Mouse (Mus musculus) MEL (cell line): ENCODE measurements around the gene Mipol1. TPM values are rescaled to one million over a fixed set of nuclear protein-coding genes. Genes with fewer than 3 reads are reported as not detected.

Source experiments
- DNase-seq: peaks from one replicate; pipeline ENCODE4 v3.0.0; 2011; ENCODE audit warnings: low read depth, low spot score
- H3K27ac ChIP-seq: 2 replicates; pipeline ENCODE4 v1.5.1; 2012; ENCODE audit warnings: low read depth, mild to moderate bottlenecking, control low read depth, low read length, moderate library complexity; ENCODE audit not compliant: control insufficient read depth
- H3K27me3 ChIP-seq, 2 experiments: fragments of 150-350 bp in 1 of 2; sonication (generic) in 1 of 2; 2 replicates each; pipeline ENCODE4 v1.6.1; 2012; ENCODE audit warnings: low read length in 2 of 2, mild to moderate bottlenecking in 2 of 2, improper control_type of control experiment in 1 of 2, moderate library complexity in 1 of 2; ENCODE audit not compliant: insufficient read depth in 2 of 2, control insufficient read depth in 1 of 2
- H3K36me3 ChIP-seq, 2 experiments: 2 replicates each; pipeline ENCODE4 v1.6.1; 2012 to 2014; ENCODE audit warnings: low read length in 2 of 2, improper control_type of control experiment in 1 of 2, inconsistent platforms in 1 of 2, mild to moderate bottlenecking in 1 of 2; ENCODE audit not compliant: insufficient read depth in 2 of 2, control insufficient read depth in 1 of 2
- H3K4me1 ChIP-seq, 2 experiments: fragments of 150-350 bp in 1 of 2; sonication (generic) in 1 of 2; 2 replicates each; pipeline ENCODE4 v1.6.1; 2012; ENCODE audit warnings: low read length in 2 of 2, improper control_type of control experiment in 1 of 2, mild to moderate bottlenecking in 1 of 2; ENCODE audit not compliant: insufficient read depth in 2 of 2, control insufficient read depth in 1 of 2
- H3K4me3 ChIP-seq, 2 experiments: fragments of 150-350 bp in 1 of 2; sonication (generic) in 1 of 2; 2 replicates each; pipeline ENCODE4 v1.5.1; 2012; ENCODE audit warnings: low read depth in 2 of 2, low read length in 2 of 2, mild to moderate bottlenecking in 2 of 2, moderate library complexity in 2 of 2, control low read depth in 1 of 2, improper control_type of control experiment in 1 of 2; ENCODE audit not compliant: control insufficient read depth in 1 of 2, insufficient read depth in 1 of 2
- H3K79me2 ChIP-seq: 2 replicates; pipeline ENCODE4 v1.6.1; 2012; ENCODE audit warnings: mild to moderate bottlenecking, low read length, moderate library complexity; ENCODE audit not compliant: control insufficient read depth, poor library complexity, insufficient read depth
- H3K9ac ChIP-seq: 2 replicates; pipeline ENCODE4 v1.6.1; 2012; ENCODE audit warnings: low read depth, mild to moderate bottlenecking, control low read depth, low read length, moderate library complexity; ENCODE audit not compliant: control insufficient read depth, poor library complexity, severe bottlenecking
- H3K9me3 ChIP-seq: fragments of 150-350 bp; sonication (generic); replicated peaks from 2 replicates; pipeline ENCODE4 v1.6.1; 2012; ENCODE audit warnings: mild to moderate bottlenecking, low read length, improper control_type of control experiment, moderate library complexity; ENCODE audit not compliant: insufficient read depth
- CHD1 ChIP-seq: IDR thresholded peaks from 2 replicates; pipeline ENCODE4 v1.6.1; 2012; ENCODE audit warnings: low read depth, mild to moderate bottlenecking, inconsistent platforms, low read length, improper control_type of control experiment
- CTCF ChIP-seq, 3 experiments: IDR thresholded peaks in 2 of 3; conservative IDR thresholded peaks in 1 of 3; 2 replicates each; pipeline ENCODE4 v1.5.1; 2011 to 2012; ENCODE audit warnings: low read length in 3 of 3, low read depth in 2 of 3, mild to moderate bottlenecking in 2 of 3, improper control_type of control experiment in 1 of 3, inconsistent platforms in 1 of 3, mixed read lengths in 1 of 3, moderate library complexity in 1 of 3; ENCODE audit not compliant: control insufficient read depth in 1 of 3, insufficient read depth in 1 of 3, poor library complexity in 1 of 3, severe bottlenecking in 1 of 3
- E2F4 ChIP-seq: IDR thresholded peaks from 2 replicates; pipeline ENCODE4 v1.6.1; 2011; ENCODE audit warnings: low read depth, low read length, improper control_type of control experiment, borderline replicate concordance
- EP300 ChIP-seq, 2 experiments: IDR thresholded peaks; 2 replicates each; pipeline ENCODE4 v1.6.1; 2011; ENCODE audit warnings: improper control_type of control experiment in 2 of 2, low read length in 2 of 2, low read depth in 1 of 2, mild to moderate bottlenecking in 1 of 2
- GATA1 ChIP-seq: IDR thresholded peaks from 2 replicates; pipeline ENCODE4 v1.6.1; 2011; ENCODE audit warnings: low read depth, low read length, improper control_type of control experiment
- JUND ChIP-seq: IDR thresholded peaks from 2 replicates; pipeline ENCODE4 v1.6.1; 2011; ENCODE audit warnings: low read depth, mild to moderate bottlenecking, improper control_type of control experiment, low read length
- KAT2A ChIP-seq: conservative IDR thresholded peaks from 2 replicates; pipeline ENCODE4 v1.6.1; 2012; ENCODE audit warnings: low read depth, low read length, improper control_type of control experiment, inconsistent platforms
- MAFK ChIP-seq: IDR thresholded peaks from 2 replicates; pipeline ENCODE4 v1.6.1; 2011; ENCODE audit warnings: low read depth, mild to moderate bottlenecking, low read length, improper control_type of control experiment, borderline replicate concordance
- MAX ChIP-seq: IDR thresholded peaks from 2 replicates; pipeline ENCODE4 v1.6.1; 2011; ENCODE audit warnings: low read length, improper control_type of control experiment
- MAZ ChIP-seq: IDR thresholded peaks from 2 replicates; pipeline ENCODE4 v1.6.1; 2012; ENCODE audit warnings: low read depth, mild to moderate bottlenecking, inconsistent platforms, low read length, improper control_type of control experiment
- MEF2A ChIP-seq: IDR thresholded peaks from 2 replicates; pipeline ENCODE4 v1.6.1; 2014; ENCODE audit warnings: low read depth, mild to moderate bottlenecking, inconsistent platforms, low read length, improper control_type of control experiment; ENCODE audit not compliant: poor library complexity, insufficient replicate concordance, severe bottlenecking; ENCODE audit errors: extremely low read depth
- MXI1 ChIP-seq: IDR thresholded peaks from 2 replicates; pipeline ENCODE4 v1.6.1; 2011; ENCODE audit warnings: mild to moderate bottlenecking, low read depth, low read length, improper control_type of control experiment
- MYB ChIP-seq: IDR thresholded peaks from 2 replicates; pipeline ENCODE4 v1.6.1; 2011; ENCODE audit warnings: mild to moderate bottlenecking, low read depth, low read length, improper control_type of control experiment
- MYC ChIP-seq: IDR thresholded peaks from 2 replicates; pipeline ENCODE4 v1.6.1; 2011; ENCODE audit warnings: low read depth, mild to moderate bottlenecking, low read length, improper control_type of control experiment, moderate library complexity
- NELFE ChIP-seq: IDR thresholded peaks from 2 replicates; pipeline ENCODE4 v1.6.1; 2011; ENCODE audit warnings: low read depth, low read length, improper control_type of control experiment
- POLR2A ChIP-seq, 2 experiments: IDR thresholded peaks; 2 replicates each; pipeline ENCODE4 v1.6.1; 2011 to 2012; ENCODE audit warnings: low read length in 2 of 2, mild to moderate bottlenecking in 2 of 2, control low read depth in 1 of 2, improper control_type of control experiment in 1 of 2, low read depth in 1 of 2, moderate library complexity in 1 of 2; ENCODE audit not compliant: control insufficient read depth in 1 of 2, insufficient read depth in 1 of 2, poor library complexity in 1 of 2
- POLR2AphosphoS2 ChIP-seq: IDR thresholded peaks from 2 replicates; pipeline ENCODE4 v1.6.1; 2011; ENCODE audit warnings: low read length, improper control_type of control experiment
- POLR2AphosphoS5 ChIP-seq: IDR thresholded peaks from 2 replicates; pipeline ENCODE4 v1.6.1; 2012; ENCODE audit warnings: low read depth, borderline replicate concordance, mild to moderate bottlenecking, inconsistent platforms, low read length, moderate library complexity, mixed read lengths
- RAD21 ChIP-seq: IDR thresholded peaks from 2 replicates; pipeline ENCODE4 v1.6.1; 2011; ENCODE audit warnings: mild to moderate bottlenecking, low read depth, low read length, improper control_type of control experiment
- RCOR1 ChIP-seq: IDR thresholded peaks from 2 replicates; pipeline ENCODE4 v1.6.1; 2012; ENCODE audit warnings: low read depth, mild to moderate bottlenecking, inconsistent platforms, low read length, improper control_type of control experiment
- TAL1 ChIP-seq: IDR thresholded peaks from 2 replicates; pipeline ENCODE4 v1.6.1; 2012; ENCODE audit warnings: mild to moderate bottlenecking, inconsistent platforms, low read length, moderate library complexity, mixed read lengths
- TCF12 ChIP-seq: IDR thresholded peaks from 2 replicates; pipeline ENCODE4 v1.6.1; 2014; ENCODE audit warnings: low read depth, mild to moderate bottlenecking, inconsistent platforms, low read length, improper control_type of control experiment, moderate library complexity
- ZKSCAN1 ChIP-seq: IDR thresholded peaks from 2 replicates; pipeline ENCODE4 v1.6.1; 2012; ENCODE audit warnings: low read depth, mild to moderate bottlenecking, inconsistent platforms, low read length, improper control_type of control experiment, moderate library complexity
- ZMIZ1 ChIP-seq: IDR thresholded peaks from 2 replicates; pipeline ENCODE4 v1.6.1; 2012; ENCODE audit warnings: low read depth, mild to moderate bottlenecking, inconsistent platforms, low read length, improper control_type of control experiment, moderate library complexity
- polyA plus RNA-seq, 2 experiments: library from polyadenylated mRNA; stranded (reverse) in 1 of 2; unstranded in 1 of 2; fragments of >175 nt in 1 of 2; fragments of >200 nt in 1 of 2; gene quantifications; 2 replicates each; pipeline versions ENCODE4 v1.2.1 to v1.2.4; 2012; ENCODE audit warnings: low replicate concordance in 2 of 2, low read depth in 1 of 2; ENCODE audit not compliant: insufficient read length in 2 of 2, insufficient read depth in 1 of 2, missing spikeins in 1 of 2
- total RNA-seq: library from RNA; depleted of rRNA; stranded (reverse); fragments of 300-350 nt; gene quantifications from 2 replicates; pipeline ENCODE4 v1.2.3, GENCODE M21; 2012

The Mipol1 gene
- total and polyA plus RNA-seq, 3 experiments = 4.0 to 8.3 TPM; not detected in 1

- Histone ChIP-seq H3K79me2 (no peaks in the 10 kb centered on the region), H3K27me3 (no peaks in the 10 kb centered on the region), H3K36me3 (no peaks in the 10 kb centered on the region), H3K4me1 (no peaks in the 10 kb centered on the region), H3K27ac (no peak overlapping the region), H3K9me3 (no peaks in the 10 kb centered on the region), H3K9ac (no peak overlapping the region), H3K4me3 (no peak overlapping the region)
- TF ChIP-seq MYB = no peak
- TF ChIP-seq RAD21 = no peak
- TF ChIP-seq CHD1 = no peak
- TF ChIP-seq GATA1 = no peak
- no peak for TF ChIP-seq POLR2AphosphoS5
- TF ChIP-seq JUND = no peak
- no peak for TF ChIP-seq TCF12
- no peak for TF ChIP-seq MAZ
- TF ChIP-seq ZMIZ1 = no peak
- TF ChIP-seq NELFE = no peak
- no peak for TF ChIP-seq POLR2AphosphoS2
- no peak for TF ChIP-seq EP300 (IDR thresholded peaks at IDR 0.05; ENCODE audit: low read depth in 1 of 2, low read length in 2 of 2)
- DNase-seq = no peak
These were observed 217.1 kb downstream of the Mipol1 start for GRCm38 (mm10) chr12:57447331-57447730.

GRCm38 (mm10) chr12:57449299-57449698 lies 219.1 kb downstream of the Mipol1 start:
- no peak for DNase-seq
- H3K36me3 ChIP-seq = no peaks in the 10 kb centered on the region
- TF ChIP-seq KAT2A = no peak
- TF ChIP-seq, all 39 proteins: peak for 0
- Histone ChIP-seq H3K27ac (no peak overlapping the region), H3K27me3 (no peaks in the 10 kb centered on the region), H3K9me3 (no peaks in the 10 kb centered on the region), H3K4me1 (no peaks in the 10 kb centered on the region), H3K4me3 (no peak overlapping the region), H3K79me2 (no peaks in the 10 kb centered on the region), H3K9ac (no peak overlapping the region)

GRCm38 (mm10) chr12:57450017-57450583 lies 219.9 kb downstream of the Mipol1 start:
- Histone ChIP-seq H3K27me3 (no peaks in the 10 kb centered on the region), H3K36me3 (no peaks in the 10 kb centered on the region), H3K27ac (no peak overlapping the region), H3K9ac (no peak overlapping the region), H3K4me1 (no peaks in the 10 kb centered on the region), H3K9me3 (no peaks in the 10 kb centered on the region), H3K79me2 (no peaks in the 10 kb centered on the region), H3K4me3 (no peak overlapping the region)
- DNase-seq = no peak
- no peak for TF ChIP-seq JUND
- no peak for TF ChIP-seq ZMIZ1
- TF ChIP-seq NELFE = no peak
- TF ChIP-seq EP300 (IDR thresholded peaks at IDR 0.05; ENCODE audit: low read depth in 1 of 2, low read length in 2 of 2) = no peak
- TF ChIP-seq MAFK = no peak
- no peak for TF ChIP-seq TCF12
- TF ChIP-seq POLR2A (IDR thresholded peaks at IDR 0.05; ENCODE audit: control insufficient read depth in 1 of 2, insufficient read depth in 1 of 2, low read depth in 1 of 2, low read length in 2 of 2, poor library complexity in 1 of 2) = no peak
- TF ChIP-seq KAT2A = no peak
- TF ChIP-seq POLR2AphosphoS2 = no peak
- no peak for TF ChIP-seq MEF2A
- TF ChIP-seq TAL1 = no peak
- no peak for TF ChIP-seq MXI1
- TF ChIP-seq E2F4 = no peak
- TF ChIP-seq MYC = no peak
- TF ChIP-seq ZKSCAN1 = no peak
- TF ChIP-seq POLR2AphosphoS5 = no peak
- no peak for TF ChIP-seq MAX
- no peak for TF ChIP-seq CHD1
- no peak for TF ChIP-seq CTCF (IDR thresholded peaks at IDR 0.05 in 2 of 3, conservative IDR thresholded peaks at IDR 0.05 in 1 of 3; ENCODE audit: control insufficient read depth in 1 of 3, insufficient read depth in 1 of 3, low read depth in 2 of 3, low read length in 3 of 3, poor library complexity in 1 of 3, severe bottlenecking in 1 of 3)
- TF ChIP-seq RCOR1 = no peak
